11 mouse cellular contexts compared by ENCODE assay signal in the genomic region with DNA sequence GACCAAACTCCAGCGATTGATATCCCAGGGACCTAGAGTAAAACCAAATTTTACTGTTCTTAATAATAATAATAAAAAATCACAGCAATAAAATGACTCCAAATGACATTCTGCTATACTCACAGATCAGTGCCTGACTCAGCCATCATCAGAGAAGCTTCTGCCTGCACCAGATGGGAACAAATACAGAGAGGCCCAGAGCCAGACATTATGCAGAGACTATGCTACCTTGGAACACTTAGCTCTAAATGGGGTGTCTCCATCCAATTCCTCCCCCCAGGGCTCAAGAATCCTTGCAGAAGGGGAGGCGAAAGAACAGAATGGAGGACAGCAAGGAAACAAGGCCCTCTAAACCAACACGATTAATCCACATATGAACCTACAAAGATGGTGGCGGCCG.
"Had no signal": no experiment of that assay in that cellular context is flagged by ENCODE, and none has a peak within 500 bp of the region (broad histone marks: within the 10 kb centered on the region; RNA-seq: fewer than 3 reads in every experiment).

No protein-coding gene starts in this region.

- DNase-seq: kidney, adult 2 months; kidney, postnatal 10 days; kidney, postnatal 4 days; left cerebral cortex, postnatal 4 days; liver, postnatal 0 days; lung, embryonic 14.5 days; lung, postnatal 36 days; retina, postnatal 1 day; right cerebral cortex, postnatal 25 days; spleen, adult 18-20 months; thymus, postnatal 25 days had no signal
